Mouse (Mus musculus): ENCODE results near the gene Eif3i. TPM values are rescaled to one million over a fixed set of nuclear protein-coding genes. Genes with fewer than 3 reads are reported as not detected.
A peak's percentile ranks its signal among the peaks of the same experiment; 100 is the strongest.

Gene Eif3i
- total and polyA plus RNA-seq, 3 experiments: 396 to 766 (median 730) TPM

DNA sequence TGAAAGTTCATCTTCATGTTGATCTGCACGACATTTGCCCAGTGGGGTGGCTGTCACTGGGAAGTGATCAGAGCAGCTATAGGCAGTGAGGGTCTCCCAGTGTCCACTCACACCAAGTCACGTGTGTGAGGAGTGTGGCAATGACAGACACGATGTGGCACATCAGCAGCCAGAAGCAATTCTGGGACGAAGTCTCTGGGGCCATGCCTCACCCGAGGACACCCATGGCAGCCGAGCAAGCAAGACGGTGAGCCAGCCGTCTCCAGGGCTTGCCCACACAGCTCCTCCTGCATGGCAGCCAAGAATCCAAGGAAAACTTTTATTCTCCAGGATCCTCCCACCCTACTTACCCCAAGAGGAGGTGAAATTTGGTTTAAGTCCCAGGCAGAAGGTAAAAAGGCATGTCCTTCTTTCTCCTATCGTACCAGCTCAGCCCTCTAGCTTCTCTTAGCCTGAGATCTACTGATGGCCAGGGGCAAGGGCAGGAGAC lies 15.4 kb upstream of the Eif3i start:
- DNase-seq (ENCODE audit: low read depth, low spot score): no peak
- H3K4me3 ChIP-seq (ENCODE audit: control insufficient read depth in 1 of 2, insufficient read depth in 1 of 2, low read depth in 2 of 2, low read length in 2 of 2): no peak overlapping the region
- H3K9ac ChIP-seq (ENCODE audit: control insufficient read depth, low read depth, low read length, poor library complexity, severe bottlenecking): no peak overlapping the region
- no peaks in the 10 kb centered on the region for H3K4me1 ChIP-seq (ENCODE audit: control insufficient read depth in 1 of 2, insufficient read depth in 2 of 2, low read length in 2 of 2)
- H3K36me3 ChIP-seq (ENCODE audit: control insufficient read depth in 1 of 2, insufficient read depth in 2 of 2, low read length in 2 of 2): no peaks in the 10 kb centered on the region; a peak in 2 of 4 replicates
- no peaks in the 10 kb centered on the region for H3K27me3 ChIP-seq (ENCODE audit: control insufficient read depth in 1 of 2, insufficient read depth in 2 of 2, low read length in 2 of 2)
- peaks cover 4% of the 10 kb centered on the region; the same call in 1 of the 2 replicates for H3K79me2 ChIP-seq (ENCODE audit: control insufficient read depth, insufficient read depth, low read length, poor library complexity)
- TF ChIP-seq ZNF384 (IDR thresholded peaks at IDR 0.05; ENCODE audit: low read depth, low read length) (no peak), CHD1 (IDR thresholded peaks at IDR 0.05; ENCODE audit: low read depth, low read length) (no peak), UBTF (IDR thresholded peaks at IDR 0.05; ENCODE audit: borderline replicate concordance, insufficient read depth, low read depth, low read length) (no peak), USF2 (IDR thresholded peaks at IDR 0.05; ENCODE audit: borderline replicate concordance in 1 of 2, insufficient read depth in 1 of 2, low read depth in 1 of 2, low read length in 2 of 2) (no peak), MAX (IDR thresholded peaks at IDR 0.05; ENCODE audit: low read length) (no peak), POLR2A (IDR thresholded peaks at IDR 0.05; ENCODE audit: control insufficient read depth in 1 of 2, insufficient read depth in 1 of 2, low read depth in 1 of 2, low read length in 2 of 2, poor library complexity in 1 of 2) (no peak; a peak in 1 of 4 replicates), MYB (IDR thresholded peaks at IDR 0.05; ENCODE audit: low read depth, low read length) (no peak), SIN3A (IDR thresholded peaks at IDR 0.05; ENCODE audit: low read length) (no peak), MXI1 (IDR thresholded peaks at IDR 0.05; ENCODE audit: low read depth, low read length) (no peak), SMC3 (IDR thresholded peaks at IDR 0.05; ENCODE audit: low read depth, low read length) (no peak), KAT2A (conservative IDR thresholded peaks at IDR 0.05; ENCODE audit: low read depth, low read length) (no peak), POLR2AphosphoS5 (IDR thresholded peaks at IDR 0.05; ENCODE audit: borderline replicate concordance, low read depth, low read length) (no peak), MEF2A (IDR thresholded peaks at IDR 0.05; ENCODE audit: extremely low read depth, insufficient replicate concordance, low read depth, low read length, poor library complexity, severe bottlenecking) (no peak), GATA1 (IDR thresholded peaks at IDR 0.05; ENCODE audit: low read depth, low read length) (no peak), RCOR1 (IDR thresholded peaks at IDR 0.05; ENCODE audit: low read depth, low read length) (no peak), POLR2AphosphoS2 (IDR thresholded peaks at IDR 0.05; ENCODE audit: low read length) (no peak), ETS1 (IDR thresholded peaks at IDR 0.05; ENCODE audit: low read depth, low read length) (no peak), USF1 (IDR thresholded peaks at IDR 0.05; ENCODE audit: low read depth, low read length) (no peak)
- H3K9me3 ChIP-seq (replicated peaks; ENCODE audit: insufficient read depth, low read length): no peaks in the 10 kb centered on the region
- no peak overlapping the region for H3K27ac ChIP-seq (ENCODE audit: control insufficient read depth, low read depth, low read length)

- no peak within 1 kb of the TSS for H3K4me3 ChIP-seq (ENCODE audit: control insufficient read depth in 1 of 2, insufficient read depth in 1 of 2, low read depth in 2 of 2, low read length in 2 of 2)
- no peaks in the 10 kb centered on the region for H3K9me3 ChIP-seq (replicated peaks; ENCODE audit: insufficient read depth, low read length)
- DNase-seq (ENCODE audit: low read depth, low spot score): peak; percentile 41
- no peaks in the 10 kb centered on the region for H3K27me3 ChIP-seq (ENCODE audit: control insufficient read depth in 1 of 2, insufficient read depth in 2 of 2, low read length in 2 of 2)
- no peak for TF ChIP-seq CTCF (IDR thresholded peaks at IDR 0.05 in 2 of 3, conservative IDR thresholded peaks at IDR 0.05 in 1 of 3; ENCODE audit: control insufficient read depth in 1 of 3, insufficient read depth in 1 of 3, low read depth in 2 of 3, low read length in 3 of 3, poor library complexity in 1 of 3, severe bottlenecking in 1 of 3)
- peak; percentile 41 for TF ChIP-seq POLR2AphosphoS2 (IDR thresholded peaks at IDR 0.05; ENCODE audit: low read length)
- H3K9ac ChIP-seq (ENCODE audit: control insufficient read depth, low read depth, low read length, poor library complexity, severe bottlenecking): no peak within 1 kb of the TSS
- H3K27ac ChIP-seq (ENCODE audit: control insufficient read depth, low read depth, low read length): no peak within 1 kb of the TSS
- H3K79me2 ChIP-seq (ENCODE audit: control insufficient read depth, insufficient read depth, low read length, poor library complexity): peaks cover 4% of the 10 kb centered on the region; the same call in 1 of the 2 replicates
- no peaks in the 10 kb centered on the region; a peak in 2 of 4 replicates for H3K36me3 ChIP-seq (ENCODE audit: control insufficient read depth in 1 of 2, insufficient read depth in 2 of 2, low read length in 2 of 2)
- H3K4me1 ChIP-seq (ENCODE audit: control insufficient read depth in 1 of 2, insufficient read depth in 2 of 2, low read length in 2 of 2): no peaks in the 10 kb centered on the region
Observed at GRCm38 (mm10) chr4:129614093-129614492, 13.6 kb upstream of the Eif3i start, which contains the start of gene Dcdc2b. Dcdc2b (minus strand) TSS chr4:129614257.
